10 mouse cellular contexts compared by ENCODE assay signal in genomic region chr9:21309150-21309741, GRCm38 (mm10). TPM values are rescaled to one million over a fixed set of nuclear protein-coding genes. Genes with fewer than 3 reads are reported as not detected.
DNase-seq lines count a peak whose midpoint lies in the region; ATAC-seq lines count a peak whose summit lies in the region.
"Had no signal": no experiment of that assay in that cellular context is flagged by ENCODE, and none has a peak within 500 bp of the region (broad histone marks: within the 10 kb centered on the region; RNA-seq: fewer than 3 reads in every experiment).

No protein-coding gene starts in this region.

- peaks cover 0 to 2% of the 10 kb centered on the region in 2 experiments; a peak in 1 of 4 replicates for H3K4me1 ChIP-seq in heart, embryonic 14.5 days (ENCODE audit: control insufficient read depth in 2 of 2, insufficient read depth in 2 of 2, low read length in 2 of 2)
- peaks cover 45% of the 10 kb centered on the region for H3K4me1 ChIP-seq in megakaryocyte, embryonic 14.5 days
- H3K4me1 ChIP-seq: intestine, embryonic 15.5 days had no signal

- H3K9ac ChIP-seq in heart, embryonic 14.5 days (ENCODE audit: low read length) = no peak overlapping the region
- H3K9ac ChIP-seq: intestine, embryonic 15.5 days had no signal

- no peak overlapping the region for H3K27ac ChIP-seq in heart, embryonic 14.5 days (replicated peaks in 1 of 2; ENCODE audit: control insufficient read depth in 1 of 2, insufficient read depth in 1 of 2, low read depth in 2 of 2, low read length in 2 of 2)
- H3K27ac ChIP-seq: intestine, embryonic 15.5 days had no signal

- 0 out of 2 replicates have a peak overlapping the region, but pooled peaks have one; percentile 8 for H3K4me2 ChIP-seq in heart, embryonic 14.5 days (ENCODE audit: low read length)
- H3K4me2 ChIP-seq: intestine, embryonic 15.5 days had no signal

- H3K27me3 ChIP-seq in heart, embryonic 14.5 days (ENCODE audit: control insufficient read depth, insufficient read depth, low read length) = peaks cover 14% of the 10 kb centered on the region
- peaks cover 2% of the 10 kb centered on the region for H3K27me3 ChIP-seq in megakaryocyte, embryonic 14.5 days (replicated peaks)

- WGBS in heart, embryonic 14.5 days = 55% methylated on average over 15 of the region's 15 CpGs

- H3K9me3 ChIP-seq in heart, embryonic 14.5 days (ENCODE audit: control insufficient read depth, low read length) = no peaks in the 10 kb centered on the region
- no peaks in the 10 kb centered on the region for H3K9me3 ChIP-seq in megakaryocyte, embryonic 14.5 days
- H3K9me3 ChIP-seq: intestine, embryonic 15.5 days had no signal

- no peak overlapping the region for H3K4me3 ChIP-seq in heart, embryonic 14.5 days (ENCODE audit: control insufficient read depth in 1 of 2, insufficient read depth in 1 of 2, low read depth in 1 of 2, low read length in 2 of 2)
- peak overlapping the region; percentile 44 for H3K4me3 ChIP-seq in megakaryocyte, embryonic 14.5 days (replicated peaks)
- H3K4me3 ChIP-seq: intestine, embryonic 15.5 days had no signal

- no peak for DNase-seq in heart, adult 9 months (ENCODE audit: low spot score in 2 of 2)
- DNase-seq in CD4-positive, CD25-positive, alpha-beta regulatory T cell, adult 2 months (ENCODE audit: low read depth, low spot score) = peak; percentile 89
- peak; percentile 65 for DNase-seq in c-Kit-positive CD71-positive TER-119-positive erythroid progenitor cells, embryonic 14.5 days (ENCODE audit: low spot score)
- DNase-seq in layer of hippocampus, adult 11-12 months (ENCODE audit: low spot score) = no peak
- DNase-seq in adrenal gland, postnatal 10 days = no peak
- no peak for DNase-seq in urinary bladder, postnatal 4 days (ENCODE audit: low spot score in 2 of 2)
- DNase-seq: cerebellum, adult 9-10 months had no signal

- no peak for ATAC-seq in heart, embryonic 14.5 days (ENCODE audit: insufficient number of reproducible peaks, insufficient read depth, low FRiP score, low read depth)
- ATAC-seq: intestine, embryonic 15.5 days had no signal

- no peaks in the 10 kb centered on the region for H3K36me3 ChIP-seq in heart, embryonic 14.5 days (ENCODE audit: control insufficient read depth, insufficient read depth, low read length)
- H3K36me3 ChIP-seq in megakaryocyte, embryonic 14.5 days (replicated peaks; ENCODE audit: low read length) = no peaks in the 10 kb centered on the region
- H3K36me3 ChIP-seq: intestine, embryonic 15.5 days had no signal

RNA-seq across cellular contexts. Expression of gene Ap1m2, which starts 2.9 kb away (rescaled TPM):
- 0.30 TPM in 1 of 2 replicates, not detected in the other for polyA plus RNA-seq in heart, embryonic 14.5 days (2014; fragmentation: Nextera tagmentation; extraction: Ambion mirVana)
- polyA plus RNA-seq in megakaryocyte, embryonic 14.5 days (2012; ENCODE audit: insufficient read depth, low replicate concordance) = not detected in 2 replicates
- total RNA-seq in adrenal gland, postnatal 10 days (2021) = under 1 TPM in 1 of 2 experiments, not detected in 1; 0.15 TPM

RNA-seq across cellular contexts. Expression of gene Slc44a2, which starts 11.3 kb away (rescaled TPM):
- 66.4 and 67.9 TPM in 2 replicates for polyA plus RNA-seq in heart, embryonic 14.5 days (2014; fragmentation: Nextera tagmentation; extraction: Ambion mirVana)
- 46.8 and 61.6 TPM in 2 replicates for polyA plus RNA-seq in megakaryocyte, embryonic 14.5 days (2012; ENCODE audit: insufficient read depth, low replicate concordance)
- total RNA-seq in adrenal gland, postnatal 10 days (2021) = 10 to 100 TPM; 48.3 to 63.4 TPM

RNA-seq across cellular contexts. Expression of gene Cdkn2d, which starts 18.0 kb away (rescaled TPM):
- 94.7 and 96.9 TPM in 2 replicates for polyA plus RNA-seq in heart, embryonic 14.5 days (2014; fragmentation: Nextera tagmentation; extraction: Ambion mirVana)
- 94.7 and 248 TPM in 2 replicates for polyA plus RNA-seq in megakaryocyte, embryonic 14.5 days (2012; ENCODE audit: insufficient read depth, low replicate concordance)
- total RNA-seq in adrenal gland, postnatal 10 days (2021) = 10 to 100 TPM; 16.8 to 23.8 TPM

RNA-seq across cellular contexts. Expression of gene Kri1, which starts 21.5 kb away (rescaled TPM):
- polyA plus RNA-seq in heart, embryonic 14.5 days (2014; fragmentation: Nextera tagmentation; extraction: Ambion mirVana) = 7.6 and 12.6 TPM in 2 replicates
- polyA plus RNA-seq in megakaryocyte, embryonic 14.5 days (2012; ENCODE audit: insufficient read depth, low replicate concordance) = 32.6 and 47.4 TPM in 2 replicates
- 10 to 100 TPM; 28.8 to 38.4 TPM for total RNA-seq in adrenal gland, postnatal 10 days (2021)

RNA-seq across cellular contexts. Expression of gene Atg4d, which starts 44.2 kb away (rescaled TPM):
- 47.2 and 51.4 TPM in 2 replicates for polyA plus RNA-seq in heart, embryonic 14.5 days (2014; fragmentation: Nextera tagmentation; extraction: Ambion mirVana)
- polyA plus RNA-seq in megakaryocyte, embryonic 14.5 days (2012; ENCODE audit: insufficient read depth, low replicate concordance) = 53.1 and 67.2 TPM in 2 replicates
- 10 to 100 TPM; 45.4 to 48.1 TPM for total RNA-seq in adrenal gland, postnatal 10 days (2021)

Comparison
In these comparisons a context has a peak if more than half of its experiments do, and no peak if none do; other contexts are left out.
1. DNase-seq: peak in CD4-positive, CD25-positive, alpha-beta regulatory T cell, adult 2 months (single experiment) and c-Kit-positive CD71-positive TER-119-positive erythroid progenitor cells, embryonic 14.5 days (single experiment); none in heart, adult 9 months (0 of 2), layer of hippocampus, adult 11-12 months (single experiment), adrenal gland, postnatal 10 days (single experiment) and urinary bladder, postnatal 4 days (0 of 2).